Mouse (Mus musculus) urinary bladder, adult 2 months (tissue): Measurements from ENCODE around the gene Zfp65. TPM values are rescaled to one million over a fixed set of nuclear protein-coding genes. Genes with fewer than 3 reads are reported as not detected.

Experiments used
- polyA plus RNA-seq: library from polyadenylated mRNA; depleted of rRNA; stranded (reverse); fragments of >200 nt; gene quantifications from 2 replicates; pipeline ENCODE4 v1.2.3, GENCODE M21; 2012; rRNA removed

The Zfp65 gene
- polyA plus RNA-seq, 1 experiment, result 5.8 TPM

Other genes starting within 250 kb of the Zfp65 start
- 7.3 and 8.7 TPM in 2 replicates for gene Zfp874b, start 244.9 kb downstream of the Zfp65 start, polyA plus RNA-seq
- gene Zfp58, start 228.6 kb downstream of the Zfp65 start, polyA plus RNA-seq, result 6.5 and 6.9 TPM in 2 replicates
- 0.08 TPM in 1 of 2 replicates, not detected in the other for gene Gm26965, start 203.0 kb downstream of the Zfp65 start, polyA plus RNA-seq
- 20.8 and 23.6 TPM in 2 replicates for gene Zfp87, start 203.0 kb downstream of the Zfp65 start, polyA plus RNA-seq
- gene Zfp748, start 175.3 kb downstream of the Zfp65 start, polyA plus RNA-seq, result 4.9 TPM in 2 replicates
- gene Zfp729b, start 119.5 kb downstream of the Zfp65 start, polyA plus RNA-seq, result 3.9 and 4.4 TPM in 2 replicates
- gene Gm49345, start 91.4 kb downstream of the Zfp65 start, polyA plus RNA-seq, result not detected in 2 replicates
- gene Zfp729a, start 91.4 kb downstream of the Zfp65 start, polyA plus RNA-seq, result 4.4 and 5.4 TPM in 2 replicates
- gene Zfp738, start 42.1 kb downstream of the Zfp65 start, polyA plus RNA-seq, result 7.4 and 7.7 TPM in 2 replicates
- gene Zfp85, start 26.1 kb upstream of the Zfp65 start, polyA plus RNA-seq, result 3.7 and 4.1 TPM in 2 replicates
- gene Zfp493, start 50.5 kb upstream of the Zfp65 start, polyA plus RNA-seq, result 2.2 and 2.3 TPM in 2 replicates
- gene Zfp273, start 84.6 kb upstream of the Zfp65 start, polyA plus RNA-seq, result 3.4 and 3.9 TPM in 2 replicates
- 3.7 TPM in 2 replicates for gene Gm10037, start 101.9 kb upstream of the Zfp65 start, polyA plus RNA-seq
- gene BC048507, start 134.2 kb upstream of the Zfp65 start, polyA plus RNA-seq, result not detected in 2 replicates